Mouse (Mus musculus) skeletal muscle tissue, adult 2 months (tissue): ENCODE data around the gene Tmem178b.

ENCODE experiments used
- DNase-seq: peaks from one replicate; pipeline ENCODE4 v3.0.0-alpha.2; 2012; ENCODE audit warnings: low read depth, low spot score

Gene Tmem178b

DNA sequence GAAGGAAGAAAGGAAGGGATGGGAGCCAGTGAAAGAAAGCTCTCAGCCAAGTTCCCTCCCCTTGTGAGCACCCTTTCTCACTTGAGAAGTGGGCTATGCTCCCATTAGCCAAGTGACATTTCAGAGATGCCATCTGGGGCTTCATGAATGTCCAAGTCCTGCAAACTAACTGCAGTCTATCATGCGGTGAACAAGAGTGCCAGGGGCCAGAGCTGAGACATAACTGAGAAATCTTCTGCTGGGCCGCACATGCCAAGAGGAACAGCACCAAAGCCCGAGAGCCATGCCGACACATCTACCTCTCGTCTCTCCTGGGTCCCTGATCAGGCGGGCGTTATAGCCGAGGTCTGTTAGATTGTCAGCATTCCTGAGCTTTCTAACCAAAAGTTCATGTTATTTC lies 279.2 kb downstream of the Tmem178b start:
- DNase-seq: no peak

DNA sequence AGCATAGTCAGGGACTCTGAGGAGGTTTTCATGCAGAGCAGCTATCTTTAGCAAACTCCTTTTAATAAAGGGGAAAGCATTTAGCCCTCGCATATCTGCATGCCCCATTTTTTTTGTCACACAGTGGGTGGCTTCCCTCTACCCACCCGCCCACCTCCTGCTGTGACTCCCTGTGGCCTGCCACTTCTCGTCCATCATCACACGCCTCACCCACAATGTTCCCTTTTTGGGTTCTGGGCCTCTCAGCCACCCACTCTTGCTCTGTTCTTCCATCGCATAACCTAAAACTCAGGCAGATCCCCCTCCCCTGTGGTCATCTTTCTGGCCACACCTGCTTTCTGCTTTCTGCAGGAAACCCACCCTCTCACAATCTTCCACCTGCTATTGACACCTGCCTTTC lies 288.3 kb downstream of the Tmem178b start:
- DNase-seq: no peak

DNA sequence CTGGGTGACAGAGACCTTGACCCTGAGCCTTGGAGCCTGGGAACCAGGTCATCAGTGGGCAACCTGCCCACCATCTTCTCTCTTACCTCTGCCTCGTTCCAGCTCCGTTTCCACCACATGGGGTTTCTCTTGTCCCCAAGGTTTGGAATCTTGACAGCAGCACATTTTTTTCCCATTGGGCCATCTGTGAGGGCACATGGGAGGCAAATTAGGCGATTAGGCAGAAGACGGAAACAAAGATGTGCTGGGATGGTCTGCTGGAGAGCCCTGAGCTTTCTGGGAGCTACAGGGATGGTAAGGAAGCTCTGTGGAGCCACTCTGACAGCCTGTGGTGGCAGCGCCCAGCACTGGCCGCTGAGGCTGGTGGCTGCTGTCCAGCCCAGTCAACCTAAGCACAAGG lies 300.5 kb downstream of the Tmem178b start:
- no peak for DNase-seq

DNA sequence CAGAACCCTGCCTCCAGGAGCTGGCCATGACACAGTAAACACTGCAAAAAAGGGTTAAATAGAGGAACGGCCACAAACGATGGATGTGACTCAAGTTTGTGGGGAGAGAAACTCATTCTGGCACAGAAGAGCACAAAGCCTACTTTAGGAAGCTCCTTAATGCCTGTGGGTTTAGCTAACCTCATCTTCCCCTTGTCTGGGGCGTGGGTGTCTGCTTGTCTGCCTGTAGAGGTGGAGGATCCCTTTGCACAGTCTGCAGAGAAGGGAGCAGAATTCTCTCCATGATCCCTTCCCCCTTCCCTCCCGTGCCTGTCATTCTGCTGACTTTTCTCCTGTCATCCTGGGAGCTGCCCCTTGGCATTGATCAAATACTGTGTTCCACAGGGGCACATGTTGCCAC lies 304.8 kb downstream of the Tmem178b start:
- DNase-seq: no peak

DNA sequence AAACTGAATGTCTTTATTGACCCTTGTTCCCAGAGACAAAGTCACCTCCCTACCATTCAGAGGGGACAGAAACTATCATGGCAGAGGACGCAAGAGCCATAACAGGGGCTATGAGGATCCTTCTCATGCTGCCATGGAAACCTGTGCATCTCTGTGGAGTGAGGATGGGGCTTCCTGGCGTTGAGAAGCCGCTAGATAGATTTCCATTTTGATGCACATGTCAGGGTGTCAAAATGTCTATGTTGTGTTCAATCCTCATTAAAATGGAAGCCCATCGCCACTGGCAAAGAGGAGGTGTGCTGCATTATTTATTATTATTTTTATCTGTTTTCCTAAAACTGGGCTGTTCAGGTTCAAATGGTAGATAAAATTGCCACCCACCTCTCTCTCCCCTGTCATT lies 307.5 kb downstream of the Tmem178b start:
- no peak for DNase-seq

DNA sequence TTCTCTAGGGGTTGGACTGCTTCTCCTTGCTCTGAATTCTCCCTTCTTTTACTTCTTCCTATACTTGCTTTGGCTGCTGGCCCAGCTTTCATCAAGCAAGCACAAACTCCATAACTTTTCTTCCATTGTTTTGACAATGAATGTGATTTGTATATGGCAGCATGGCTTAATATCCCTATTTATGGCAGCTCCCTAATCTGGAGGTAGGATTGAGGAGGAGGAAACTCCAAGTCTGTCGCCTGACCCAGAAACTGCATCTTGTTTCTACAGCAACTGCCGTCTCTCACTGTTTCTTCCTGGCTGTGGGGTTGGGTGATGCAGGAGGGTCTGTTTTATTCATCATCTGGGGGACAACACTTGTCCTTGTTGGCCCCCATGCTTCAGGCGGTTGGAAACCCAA lies 327.6 kb downstream of the Tmem178b start:
- no peak for DNase-seq

DNA sequence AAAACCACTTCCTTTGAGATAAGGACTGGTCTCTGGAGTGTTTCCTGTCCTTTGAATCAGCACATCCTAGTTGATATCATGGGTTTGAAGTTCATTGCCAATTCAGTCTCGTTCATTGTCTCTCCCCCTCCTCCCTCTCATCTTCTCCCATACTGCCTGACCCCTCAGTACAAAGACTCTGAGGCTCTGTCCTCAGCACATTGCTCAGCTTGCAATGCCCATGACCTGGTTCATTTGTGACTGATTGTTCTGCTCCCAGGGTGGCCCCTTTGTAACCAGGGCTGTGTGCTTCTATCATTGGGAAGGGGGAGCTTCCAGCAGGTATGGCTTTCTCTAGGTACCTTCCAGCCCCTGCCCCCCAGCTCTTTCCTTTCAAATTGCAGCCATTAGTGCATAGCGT lies 329.5 kb downstream of the Tmem178b start:
- DNase-seq: no peak

DNA sequence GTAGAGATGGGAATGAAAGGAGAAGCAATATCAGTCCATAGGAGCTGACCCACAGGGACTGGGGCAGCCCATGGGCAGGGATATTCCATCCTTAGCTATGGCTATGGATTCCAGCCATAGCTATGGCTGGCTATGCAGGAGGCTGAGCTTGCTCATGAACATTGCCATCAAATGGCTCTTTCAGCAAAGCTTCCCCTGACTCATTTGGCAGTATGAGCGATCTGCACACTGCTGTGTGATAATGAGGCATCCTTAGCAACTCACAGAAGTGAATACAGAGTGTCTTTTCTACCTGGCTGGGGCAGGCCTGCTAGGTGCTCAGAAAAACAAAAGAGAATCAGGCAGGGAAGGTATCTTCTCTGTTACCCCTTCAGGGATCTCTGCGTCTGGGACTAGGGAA lies 332.3 kb downstream of the Tmem178b start:
- DNase-seq: no peak

DNA sequence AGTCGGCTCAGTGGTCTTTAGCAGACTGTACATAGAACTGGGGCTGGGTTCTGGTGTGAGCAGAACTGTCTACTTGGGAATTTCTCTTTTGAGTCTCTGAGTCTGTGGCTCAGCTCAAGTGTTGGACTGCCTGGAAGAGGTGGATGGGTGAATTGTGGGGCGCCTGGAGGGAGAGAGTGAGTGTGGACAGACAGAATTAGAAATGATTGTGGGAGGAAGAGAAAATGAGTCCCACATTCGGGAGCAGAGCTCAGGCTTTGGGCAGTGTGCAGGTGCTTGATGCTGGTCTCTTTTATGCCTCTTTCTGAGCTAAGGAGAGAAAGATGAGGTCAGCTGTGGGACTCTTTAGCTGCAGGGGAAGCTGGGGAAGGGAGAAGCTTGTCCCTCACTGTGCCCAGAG lies 334.9 kb downstream of the Tmem178b start:
- DNase-seq: no peak

DNA sequence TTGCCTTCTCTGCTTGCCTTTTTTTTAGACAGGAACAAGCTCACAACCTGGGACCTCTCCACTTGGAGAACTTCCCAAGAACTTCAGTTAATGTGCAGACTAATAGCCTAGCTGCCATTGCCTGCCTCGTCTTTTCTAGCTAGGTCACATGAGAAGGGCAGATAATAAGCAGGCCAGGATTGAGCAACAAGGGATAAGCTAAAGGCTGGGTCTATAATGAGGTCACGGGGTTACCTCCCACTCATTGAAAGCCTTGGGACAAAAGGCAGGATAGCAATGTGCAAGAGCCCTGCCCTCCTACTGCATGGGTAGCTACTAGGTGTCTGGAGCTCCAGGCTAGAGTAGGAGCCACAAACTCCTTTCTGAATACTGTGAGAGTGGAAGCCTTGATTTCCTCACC lies 336.1 kb downstream of the Tmem178b start:
- DNase-seq: no peak

DNA sequence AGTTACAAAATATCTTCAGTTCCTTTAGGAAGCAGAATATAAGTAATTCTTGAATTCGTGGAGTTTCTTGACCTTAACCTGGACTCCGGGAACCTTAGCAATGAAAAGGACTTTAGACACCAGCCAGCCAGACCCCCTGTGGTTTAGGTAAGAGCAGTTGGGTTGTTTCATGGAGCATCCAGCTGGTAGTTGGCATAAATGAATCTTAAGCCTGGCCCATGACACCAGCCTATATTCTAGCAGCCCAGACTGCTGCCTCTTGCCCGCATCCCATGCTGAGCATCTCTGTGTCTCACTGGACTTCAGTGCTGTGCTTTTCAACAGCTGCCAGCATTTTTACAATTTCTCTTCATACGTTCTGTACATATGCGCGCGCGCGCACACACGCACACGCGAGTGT lies 344.1 kb downstream of the Tmem178b start:
- no peak for DNase-seq

DNA sequence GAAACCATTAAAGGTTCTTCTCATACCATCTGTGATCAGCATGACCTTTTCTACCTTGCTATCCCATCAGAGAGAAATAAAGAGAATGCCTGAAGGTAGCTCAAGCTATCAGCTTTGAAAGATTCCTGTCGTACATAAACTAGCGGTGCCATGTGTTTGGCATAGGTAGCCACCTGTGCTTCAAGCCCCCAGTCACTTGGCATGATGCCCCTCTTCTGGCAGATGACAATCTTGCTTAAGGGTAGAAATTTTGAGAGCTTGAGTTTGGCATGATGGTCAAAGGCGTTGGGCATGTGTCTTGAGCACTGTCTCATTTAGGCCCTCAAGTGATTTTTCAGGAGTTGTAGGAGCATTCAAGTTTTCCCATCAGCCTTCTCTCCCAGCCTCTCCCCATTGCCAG lies 344.6 kb downstream of the Tmem178b start:
- DNase-seq: no peak

DNA sequence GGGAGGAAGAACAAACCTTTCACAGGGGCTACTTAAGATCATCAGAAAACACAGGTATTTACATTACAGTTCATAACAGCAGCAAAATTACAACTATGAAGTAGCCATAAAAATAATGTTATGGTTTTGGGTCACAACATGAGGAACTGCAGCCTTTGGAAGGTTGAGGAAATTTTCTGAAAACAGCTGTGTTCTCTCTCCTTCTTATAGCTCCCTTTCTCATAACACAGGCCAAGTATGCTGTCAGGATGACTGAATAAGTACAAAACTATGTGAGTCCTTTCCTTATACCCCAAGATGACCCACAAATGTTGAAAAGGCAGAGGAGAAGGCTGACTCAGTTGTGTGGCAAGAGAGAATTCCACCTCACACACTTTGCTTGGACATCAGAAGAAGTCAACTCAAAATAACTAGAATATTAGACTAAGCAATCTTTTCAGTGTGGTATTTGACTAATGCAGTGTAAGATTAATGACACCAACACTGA lies 347.6 kb downstream of the Tmem178b start:
- DNase-seq: no peak

DNA sequence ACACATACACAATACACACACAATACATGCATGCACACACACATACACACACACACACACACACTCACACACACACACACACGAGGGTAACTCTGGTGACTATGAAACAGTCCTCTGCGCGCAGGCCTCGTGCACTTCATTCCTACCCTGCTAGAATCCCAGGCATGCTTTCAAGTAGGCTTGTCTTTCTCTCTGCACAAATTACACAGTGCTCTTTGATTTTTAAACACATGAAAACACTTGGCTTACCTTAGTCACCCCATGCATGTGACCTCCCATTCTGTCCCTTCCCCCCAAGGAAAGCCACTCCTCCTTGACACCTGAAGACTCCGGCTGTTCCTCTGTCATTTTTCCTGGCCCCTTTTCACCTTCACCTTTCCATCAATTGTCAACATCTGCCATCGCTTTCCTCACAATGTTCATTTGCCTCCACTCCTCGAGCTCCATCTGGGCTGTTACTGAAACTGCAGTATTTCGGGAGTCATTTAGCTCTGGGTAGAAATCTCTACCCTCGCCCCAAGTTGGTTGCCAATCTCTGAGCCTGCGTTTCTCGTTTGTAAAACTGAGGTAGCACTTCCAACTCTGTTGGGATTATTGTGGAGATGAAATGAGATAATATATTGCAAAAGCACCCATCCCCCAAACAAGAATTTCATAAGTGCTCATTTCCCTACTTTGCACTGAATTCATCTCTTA lies 352.7 kb downstream of the Tmem178b start:
- DNase-seq: no peak

DNA sequence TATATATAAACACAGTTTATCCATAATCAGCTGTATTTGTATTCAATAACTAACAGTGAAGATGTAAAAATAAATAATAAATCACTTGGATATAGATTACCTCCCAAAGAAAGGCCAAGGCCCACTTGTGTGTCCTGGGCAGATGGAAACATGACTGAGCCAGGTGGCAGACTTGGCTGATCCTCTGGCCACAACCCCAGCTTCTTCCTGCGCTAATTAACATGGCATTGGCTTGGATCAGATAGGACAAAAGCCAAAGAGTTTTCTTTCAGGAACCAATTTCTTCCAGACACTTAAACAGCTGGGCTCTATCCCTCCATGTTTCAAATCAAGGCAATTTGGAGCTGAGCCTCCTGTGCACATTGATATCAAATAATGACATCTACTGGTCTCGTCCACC lies 355.9 kb downstream of the Tmem178b start:
- DNase-seq: no peak

DNA sequence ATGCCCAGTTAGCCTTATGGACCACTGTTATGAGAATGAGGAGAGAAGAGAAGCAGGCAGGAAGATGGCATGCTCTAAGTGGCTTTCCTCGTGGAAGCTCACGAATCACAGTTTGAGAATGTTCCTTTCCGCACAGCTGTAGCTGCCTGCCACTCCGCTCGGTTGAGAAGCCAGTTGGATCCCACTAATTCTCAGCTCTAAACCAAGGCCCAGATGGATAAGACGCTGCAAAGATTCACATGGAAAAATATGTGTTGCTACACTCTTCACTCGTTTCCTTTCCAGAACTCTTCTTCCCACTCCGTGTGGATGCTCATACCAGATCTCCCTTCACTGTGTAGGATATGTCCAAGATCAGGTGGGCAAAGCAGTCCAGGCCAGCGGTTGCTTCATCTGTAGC lies 356.9 kb downstream of the Tmem178b start:
- no peak for DNase-seq

DNA sequence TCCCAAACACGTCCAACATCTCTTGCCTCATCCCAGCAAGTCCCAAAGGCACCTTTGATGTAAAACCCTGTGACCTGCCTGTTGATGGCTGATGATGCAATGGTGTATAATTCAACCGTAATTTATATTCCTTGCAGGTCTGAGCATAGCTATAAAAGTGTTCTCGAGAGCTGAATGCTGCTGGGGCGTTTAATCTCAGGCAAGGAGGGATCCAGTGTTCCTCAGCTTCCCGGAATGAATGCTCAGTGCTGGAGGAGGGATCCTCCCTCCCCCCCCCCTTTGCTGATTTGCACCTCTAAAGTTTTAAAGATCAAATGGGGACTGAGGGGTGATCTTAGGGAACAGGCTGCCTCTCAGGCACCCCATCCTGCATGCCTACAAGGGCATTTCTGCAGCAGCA lies 361.0 kb downstream of the Tmem178b start:
- no peak for DNase-seq

DNA sequence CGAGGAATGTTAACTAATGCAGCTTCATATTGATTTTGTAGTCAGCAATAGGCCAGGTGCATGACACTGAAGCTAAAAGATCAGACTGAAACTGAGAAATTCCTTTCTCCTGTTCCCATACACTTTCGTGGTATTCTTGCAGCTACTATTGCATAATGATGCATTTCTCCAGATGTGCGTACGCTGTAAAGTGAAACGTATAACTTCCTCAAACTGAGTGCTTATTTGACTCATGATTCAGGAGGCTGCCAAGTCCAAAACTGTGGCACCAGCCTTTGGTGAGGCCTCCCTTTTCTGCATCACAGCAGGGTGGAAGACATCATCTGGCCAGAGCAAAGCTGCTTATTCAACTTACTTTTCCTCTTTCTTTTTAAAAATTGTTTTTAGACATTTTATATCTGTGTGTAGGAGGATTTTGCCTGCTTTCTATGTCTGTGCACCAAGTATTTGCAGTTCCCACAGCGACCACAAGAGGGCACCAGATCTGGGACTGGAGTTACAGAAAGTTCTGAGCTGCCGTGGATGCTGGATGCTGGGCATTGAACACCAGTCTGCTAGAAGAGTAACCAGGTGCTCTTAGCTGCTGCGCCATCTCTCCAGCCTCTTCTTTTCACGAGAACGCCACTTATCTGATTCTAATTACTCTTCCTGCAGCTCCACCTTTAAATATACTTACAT lies 362.9 kb downstream of the Tmem178b start:
- DNase-seq: peak; percentile 24

DNA sequence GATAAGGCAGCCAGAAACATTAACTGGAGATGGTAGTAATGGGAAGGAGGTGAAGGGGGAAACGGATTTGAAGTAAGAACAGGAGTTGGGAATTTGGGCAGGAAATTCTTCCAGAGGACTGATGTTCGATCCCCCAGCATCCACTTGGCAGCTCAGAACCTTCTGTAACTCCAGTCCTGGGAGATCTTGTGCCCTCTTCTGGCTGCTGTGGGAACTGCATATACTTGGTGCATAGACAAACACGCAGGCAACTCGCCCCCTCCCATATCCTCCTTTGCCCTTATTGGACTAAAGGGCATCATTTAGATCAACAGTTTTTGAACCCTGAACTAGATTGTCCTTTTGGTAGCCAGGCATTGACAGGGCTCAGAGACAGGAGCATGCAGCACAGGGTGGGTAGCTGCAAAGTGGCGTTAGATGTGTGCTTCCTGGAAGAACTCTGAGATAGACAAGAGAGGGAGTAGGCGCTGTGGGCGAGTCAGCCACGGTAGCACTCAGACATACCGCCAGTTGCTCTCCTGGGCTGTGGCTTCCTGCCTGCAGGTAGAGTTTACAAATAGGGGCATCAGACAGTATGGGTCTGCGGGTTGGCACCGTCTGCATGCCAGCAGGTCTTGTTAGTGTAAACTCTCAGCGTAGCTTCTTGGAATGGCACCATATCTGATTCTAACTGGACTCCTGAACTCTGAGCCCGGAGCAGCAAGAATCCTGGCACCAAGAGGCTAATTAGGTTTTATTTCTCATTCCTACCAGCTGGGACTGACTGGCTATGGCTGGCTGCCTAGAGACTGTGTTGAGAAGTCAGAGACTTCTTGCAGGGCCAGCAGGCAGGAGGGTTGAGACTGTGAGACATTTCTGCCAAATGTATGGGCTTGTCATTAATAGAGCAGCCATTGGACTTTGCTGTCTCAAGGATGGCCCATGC lies 364.0 kb downstream of the Tmem178b start:
- DNase-seq: no peak

DNA sequence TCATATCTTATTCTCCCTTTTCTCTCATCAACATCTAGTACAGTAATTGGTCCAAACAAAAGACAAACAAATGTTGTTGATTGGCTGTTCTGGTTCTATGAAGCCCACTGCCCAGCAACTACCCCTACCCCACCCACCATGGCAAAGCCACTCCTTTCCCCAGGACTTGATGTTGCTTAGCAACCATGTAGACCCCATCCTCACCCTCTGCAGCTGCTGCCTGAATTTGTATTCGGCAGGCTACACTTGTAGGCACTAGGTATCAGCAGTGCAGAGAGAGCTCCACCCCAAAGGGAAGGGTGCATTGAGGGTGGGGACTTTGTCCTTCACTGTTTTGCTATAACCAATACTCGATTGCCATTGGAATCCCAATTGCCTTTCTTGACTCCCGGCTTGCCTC lies 365.8 kb downstream of the Tmem178b start:
- no peak for DNase-seq

DNA sequence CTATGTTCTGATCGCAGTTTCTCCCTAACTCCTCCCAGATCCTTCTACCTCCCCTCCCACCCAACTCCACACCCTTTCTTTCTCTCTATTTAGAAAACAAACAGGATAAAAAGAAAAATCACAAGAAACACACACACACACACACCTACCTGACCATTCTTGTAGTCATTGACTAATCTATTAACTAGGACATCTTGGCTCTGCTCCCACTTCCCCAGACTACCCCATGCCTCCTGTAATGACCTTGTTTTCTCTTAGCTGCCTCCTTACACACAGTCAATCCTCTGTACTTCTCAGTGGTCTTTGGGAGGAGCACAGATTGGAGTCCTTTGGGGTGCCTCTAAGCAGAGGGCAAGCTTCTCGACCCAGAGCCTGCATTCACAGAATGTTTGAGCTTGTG lies 367.6 kb downstream of the Tmem178b start:
- DNase-seq: no peak

DNA sequence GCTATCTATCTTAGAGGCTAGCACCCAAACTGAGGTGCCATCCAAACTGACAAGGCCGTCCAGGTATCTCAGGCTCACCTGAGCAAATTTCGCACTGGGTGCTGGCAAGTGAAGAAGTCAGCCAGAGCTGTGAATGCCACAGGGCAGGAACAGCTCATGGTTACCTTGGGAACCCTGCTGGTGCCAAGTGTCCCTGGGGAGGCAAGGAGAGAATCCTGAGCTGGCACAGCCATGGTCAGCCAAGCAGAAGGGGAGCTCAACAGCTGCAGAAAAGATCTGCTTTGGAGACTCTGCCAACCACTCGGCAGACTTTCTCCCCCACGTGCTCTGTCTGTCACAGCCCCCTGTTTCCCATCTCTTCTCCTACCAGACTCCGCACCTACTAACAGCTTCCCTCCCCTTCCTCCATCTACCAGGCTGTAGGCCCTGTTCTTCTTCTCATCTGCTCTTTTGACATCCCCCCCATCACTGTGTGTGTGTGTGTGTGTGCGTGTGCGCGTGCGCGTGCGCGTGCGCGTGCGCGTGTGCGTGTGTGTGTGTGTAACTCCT lies 374.4 kb downstream of the Tmem178b start:
- DNase-seq: no peak
